Mouse (Mus musculus): ENCODE measurements at regions not wholly inside any gene's neighbourhood (a gene's known extent, or its start where the extent isn't known, plus 50 kb on each side); places are given as distances from the start of the nearest gene placed in this dataset.

- ATAC-seq (ENCODE audit: low FRiP score): no peak
- Histone ChIP-seq H3K9me3 (replicated peaks) (no peaks in the 10 kb centered on the region), H3K27me3 (replicated peaks) (0 out of 2 replicates have a peak, but pooled peaks cover 3% of the 10 kb centered on the region), H3K4me1 (peaks cover 5% of the 10 kb centered on the region), H3K4me2 (no peak overlapping the region), H3K27ac (replicated peaks) (no peak overlapping the region), H3K36me3 (no peaks in the 10 kb centered on the region), H3K9ac (replicated peaks) (no peak overlapping the region), H3K4me3 (replicated peaks) (no peak overlapping the region)
- 82% methylated on average over 3 of the region's 3 CpGs for WGBS
Measured at GRCm38 (mm10) chr17:45863031-45863430, 129.4 kb upstream of the 1600014C23Rik start.

DNA sequence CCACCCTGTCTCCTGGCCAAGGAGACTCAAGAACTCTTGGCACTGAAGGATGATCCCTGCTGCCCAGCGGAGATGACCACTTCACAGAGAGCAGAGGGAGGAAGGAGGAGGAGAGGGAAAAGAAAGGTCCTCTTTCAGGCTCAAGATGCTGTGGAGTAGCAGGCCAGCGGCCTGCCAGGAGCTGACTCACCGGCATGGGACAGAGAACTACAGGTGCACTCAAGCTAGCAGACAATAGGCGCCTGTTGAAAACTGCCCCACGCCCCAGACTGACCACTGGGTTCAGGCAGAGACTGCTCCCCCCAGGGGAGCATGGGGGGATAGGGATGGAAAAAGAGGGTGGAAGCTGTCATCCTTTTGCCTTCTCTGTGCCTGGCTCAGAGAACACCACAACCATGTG, 125.8 kb upstream of the 1600014C23Rik start:
- H3K9ac ChIP-seq (replicated peaks): no peak overlapping the region
- H3K27me3 ChIP-seq (replicated peaks): no peaks in the 10 kb centered on the region
- no peaks in the 10 kb centered on the region for H3K4me1 ChIP-seq
- H3K9me3 ChIP-seq (replicated peaks): no peaks in the 10 kb centered on the region
- no peak overlapping the region for H3K27ac ChIP-seq (replicated peaks)
- no peak overlapping the region for H3K4me2 ChIP-seq
- no peak overlapping the region for H3K4me3 ChIP-seq (replicated peaks)
- no peaks in the 10 kb centered on the region for H3K36me3 ChIP-seq
- WGBS: 92% methylated on average over 5 of the region's 5 CpGs
- ATAC-seq (ENCODE audit: low FRiP score): no peak

DNA sequence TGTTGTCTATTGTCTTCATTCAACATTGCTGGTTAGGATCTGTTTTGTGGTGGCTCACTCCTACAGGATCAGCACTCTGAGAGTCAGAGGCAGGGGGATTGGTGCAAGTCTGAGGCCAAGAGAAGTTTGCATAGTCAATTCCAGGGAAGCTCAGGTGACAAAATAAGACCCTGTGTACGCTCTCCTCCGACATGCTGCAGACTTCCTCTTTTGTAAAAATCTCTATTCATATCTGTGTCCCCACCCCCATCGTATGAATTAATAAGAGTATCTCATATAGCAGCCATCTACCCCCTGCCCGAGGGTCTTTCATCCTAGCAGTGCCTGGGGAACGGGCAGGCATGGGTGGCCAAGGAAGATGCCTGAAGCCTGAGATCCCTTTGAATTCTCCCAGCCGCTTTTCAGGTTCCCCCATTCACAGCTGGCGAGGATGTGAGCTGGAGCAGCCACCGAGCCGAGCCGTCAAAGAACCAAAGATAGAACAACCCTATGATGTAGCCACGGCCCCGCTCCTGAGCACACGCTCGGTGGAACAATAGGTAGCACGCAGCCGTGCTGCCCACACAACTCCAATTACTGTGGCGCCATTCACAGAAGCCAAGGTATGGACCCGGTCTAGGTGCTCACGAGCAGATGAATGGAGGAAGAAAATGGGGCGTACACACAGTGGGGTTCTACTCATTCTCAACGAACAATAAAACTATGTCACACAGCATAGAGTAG, 120.4 kb upstream of the 1600014C23Rik start:
- WGBS: 78% methylated on average over 21 of the region's 21 CpGs
- no peak overlapping the region for H3K4me2 ChIP-seq
- H3K4me1 ChIP-seq: no peaks in the 10 kb centered on the region
- H3K9me3 ChIP-seq (replicated peaks): no peaks in the 10 kb centered on the region
- no peak for ATAC-seq (ENCODE audit: low FRiP score)
- no peak overlapping the region for H3K9ac ChIP-seq (replicated peaks)
- H3K36me3 ChIP-seq: no peaks in the 10 kb centered on the region
- H3K4me3 ChIP-seq (replicated peaks): no peak overlapping the region
- H3K27ac ChIP-seq (replicated peaks): no peak overlapping the region
- no peaks in the 10 kb centered on the region for H3K27me3 ChIP-seq (replicated peaks)

DNA sequence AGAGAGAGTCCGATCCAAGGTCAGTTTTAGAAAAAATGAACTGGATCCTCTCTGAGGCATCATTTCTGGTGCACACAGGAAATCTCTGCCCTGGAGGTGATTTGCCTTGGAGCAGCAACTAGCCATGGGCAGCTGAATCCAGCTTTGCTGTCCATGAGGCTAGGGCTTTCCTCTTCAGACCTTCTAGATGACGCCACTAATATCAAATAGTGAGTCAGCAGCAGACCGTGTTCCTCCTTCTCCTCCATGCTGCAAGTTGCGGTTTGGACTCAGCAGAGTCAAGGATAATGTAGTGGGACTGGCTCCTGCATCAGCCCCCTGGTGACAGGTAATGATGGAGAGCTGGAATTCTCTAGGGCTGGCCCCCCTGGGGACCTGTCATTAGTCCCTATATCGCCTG, 118.8 kb upstream of the 1600014C23Rik start:
- Histone ChIP-seq H3K4me3 (replicated peaks) (no peak overlapping the region), H3K9ac (replicated peaks) (no peak overlapping the region), H3K27ac (replicated peaks) (no peak overlapping the region), H3K4me1 (no peaks in the 10 kb centered on the region), H3K9me3 (replicated peaks) (no peaks in the 10 kb centered on the region), H3K36me3 (no peaks in the 10 kb centered on the region), H3K4me2 (no peak overlapping the region), H3K27me3 (replicated peaks) (no peaks in the 10 kb centered on the region; the same call in 1 of the 2 replicates)
- ATAC-seq (ENCODE audit: low FRiP score): no peak
- WGBS: 50% methylated on average over 5 of the region's 5 CpGs

- 62% methylated on average over 8 of the region's 8 CpGs for WGBS
- H3K4me3 ChIP-seq (replicated peaks): no peak overlapping the region
Measured at GRCm38 (mm10) chr17:45851723-45852396, 118.2 kb upstream of the 1600014C23Rik start.

DNA sequence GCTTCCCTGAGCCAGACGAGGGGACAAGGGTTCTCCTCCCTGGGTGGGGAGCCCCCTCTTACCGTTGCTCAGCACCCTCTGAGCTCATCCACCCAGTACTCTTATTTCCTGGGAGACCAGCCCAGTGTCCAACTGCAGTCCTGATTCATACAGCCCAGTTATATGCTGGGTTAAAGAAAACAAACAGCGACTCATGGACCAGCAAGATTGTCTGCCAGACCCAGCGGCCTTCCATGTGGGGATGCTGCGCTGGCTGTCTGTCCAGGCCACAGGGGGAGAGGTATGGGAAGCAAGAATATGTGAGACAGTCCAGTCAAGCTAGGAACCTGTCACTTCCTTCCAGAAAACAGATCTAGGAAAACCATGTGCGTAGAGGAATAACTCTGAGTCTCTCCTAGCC, 117.3 kb upstream of the 1600014C23Rik start:
- H3K36me3 ChIP-seq: no peaks in the 10 kb centered on the region
- H3K9me3 ChIP-seq (replicated peaks): no peaks in the 10 kb centered on the region
- WGBS: 87% methylated on average over 6 of the region's 6 CpGs
- H3K4me1 ChIP-seq: no peaks in the 10 kb centered on the region
- H3K27me3 ChIP-seq (replicated peaks): no peaks in the 10 kb centered on the region; the same call in 1 of the 2 replicates
- H3K27ac ChIP-seq (replicated peaks): no peak overlapping the region
- H3K4me2 ChIP-seq: no peak overlapping the region
- no peak for ATAC-seq (ENCODE audit: low FRiP score)
- H3K9ac ChIP-seq (replicated peaks): no peak overlapping the region
- H3K4me3 ChIP-seq (replicated peaks): no peak overlapping the region

More at GRCm38 (mm10) chr17:45851723-45852396, 118.2 kb upstream of the 1600014C23Rik start:
- H3K27me3 ChIP-seq (replicated peaks): no peaks in the 10 kb centered on the region; the same call in 1 of the 2 replicates
- no peak for ATAC-seq (ENCODE audit: low FRiP score)
- H3K27ac ChIP-seq (replicated peaks): no peak overlapping the region
- no peaks in the 10 kb centered on the region for H3K9me3 ChIP-seq (replicated peaks)
- H3K9ac ChIP-seq (replicated peaks): no peak overlapping the region
- no peaks in the 10 kb centered on the region for H3K36me3 ChIP-seq
- no peak overlapping the region for H3K4me2 ChIP-seq
- H3K4me1 ChIP-seq: no peaks in the 10 kb centered on the region

DNA sequence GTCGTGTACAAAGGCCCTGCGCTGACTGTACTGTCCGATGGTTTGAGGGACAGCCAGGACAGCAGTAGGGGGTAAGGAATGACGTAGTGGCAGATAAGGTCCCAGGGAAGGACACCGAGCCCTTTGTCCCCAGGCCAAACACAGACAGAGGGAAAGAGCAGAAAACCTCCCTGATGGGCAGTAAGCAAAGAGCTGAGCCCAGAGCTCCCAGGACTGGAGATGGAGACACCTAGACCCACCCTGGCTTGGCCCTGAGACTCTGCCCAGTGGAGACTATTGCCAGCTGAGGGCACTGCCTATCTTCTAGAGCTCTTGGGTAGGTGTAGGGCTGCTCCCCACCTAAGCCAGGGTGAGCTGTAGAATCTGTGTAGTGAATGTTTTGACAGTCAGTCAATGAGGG, 116.5 kb upstream of the 1600014C23Rik start:
- no peaks in the 10 kb centered on the region for H3K4me1 ChIP-seq
- no peak overlapping the region for H3K27ac ChIP-seq (replicated peaks)
- no peaks in the 10 kb centered on the region for H3K9me3 ChIP-seq (replicated peaks)
- no peak overlapping the region for H3K4me2 ChIP-seq
- H3K9ac ChIP-seq (replicated peaks): no peak overlapping the region
- no peak for ATAC-seq (ENCODE audit: low FRiP score)
- no peaks in the 10 kb centered on the region for H3K36me3 ChIP-seq
- H3K27me3 ChIP-seq (replicated peaks): no peaks in the 10 kb centered on the region; the same call in 1 of the 2 replicates
- 88% methylated on average over 5 of the region's 5 CpGs for WGBS
- H3K4me3 ChIP-seq (replicated peaks): no peak overlapping the region

DNA sequence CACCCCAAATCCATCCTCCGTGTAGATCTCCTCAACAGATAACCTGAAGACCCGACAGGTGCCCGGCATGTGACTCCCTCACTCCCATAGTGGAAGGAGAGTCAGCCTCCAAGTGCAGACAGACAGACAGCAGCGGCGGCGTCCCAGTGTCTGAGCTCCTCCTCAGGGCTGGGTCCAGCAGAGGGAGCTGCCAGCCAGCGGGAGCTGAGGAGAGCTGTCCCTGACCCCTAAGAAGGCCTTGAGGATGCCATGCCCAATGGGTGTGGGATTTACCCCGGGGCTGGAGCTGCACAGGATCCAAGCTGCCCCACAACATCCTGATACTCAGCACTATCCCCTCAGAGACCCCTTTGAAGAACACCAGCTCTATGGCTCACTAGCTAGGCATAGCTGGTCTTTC, 115.0 kb upstream of the 1600014C23Rik start:
- H3K9me3 ChIP-seq (replicated peaks): no peaks in the 10 kb centered on the region
- no peak overlapping the region for H3K9ac ChIP-seq (replicated peaks)
- H3K4me2 ChIP-seq: no peak overlapping the region
- no peaks in the 10 kb centered on the region for H3K36me3 ChIP-seq
- H3K27me3 ChIP-seq (replicated peaks): no peaks in the 10 kb centered on the region; the same call in 1 of the 2 replicates
- no peak for ATAC-seq (ENCODE audit: low FRiP score)
- WGBS: 29% methylated on average over 8 of the region's 8 CpGs
- no peak overlapping the region for H3K27ac ChIP-seq (replicated peaks)
- H3K4me3 ChIP-seq (replicated peaks): no peak overlapping the region
- H3K4me1 ChIP-seq: no peaks in the 10 kb centered on the region

DNA sequence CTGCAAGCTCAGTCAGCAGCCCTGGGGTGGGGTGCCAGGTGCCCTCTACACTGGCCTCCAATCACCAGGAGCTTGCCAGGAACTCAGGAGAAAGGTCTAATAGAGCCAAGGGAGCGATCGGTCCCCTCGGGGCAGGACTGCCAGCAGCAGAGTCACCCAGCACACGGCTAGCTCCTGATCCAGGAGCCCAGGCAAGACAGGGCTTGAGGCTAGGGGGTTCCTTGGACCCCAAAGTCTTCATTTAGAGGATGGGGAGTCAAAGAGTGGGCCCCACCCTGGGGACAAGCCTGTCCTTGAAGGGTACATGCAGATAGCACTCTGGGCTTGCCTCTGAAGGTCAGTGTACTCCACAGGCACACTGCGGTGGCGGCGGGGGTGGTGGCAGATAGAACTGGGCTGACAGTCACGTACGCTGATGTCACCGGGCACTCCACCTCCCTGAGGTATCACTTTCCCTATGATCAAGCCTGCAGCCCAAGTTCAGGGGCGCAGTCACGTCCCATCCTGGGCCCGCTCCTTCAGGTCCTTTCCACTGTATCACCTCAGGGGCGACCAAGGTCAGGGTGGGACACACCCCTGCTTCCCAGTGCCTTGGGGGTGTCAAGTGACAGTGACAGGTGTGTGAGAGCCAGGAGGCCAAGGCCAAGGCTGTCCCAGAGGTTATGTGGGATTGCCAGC, 114.2 kb upstream of the 1600014C23Rik start:
- no peak for ATAC-seq (ENCODE audit: low FRiP score)
- Histone ChIP-seq H3K4me2 (no peak overlapping the region), H3K27ac (replicated peaks) (no peak overlapping the region)

GRCm38 (mm10) chr17:45845832-45846231, 112.2 kb upstream of the 1600014C23Rik start:
- Histone ChIP-seq H3K4me2 (no peak overlapping the region), H3K9ac (replicated peaks) (no peak overlapping the region), H3K27me3 (replicated peaks) (no peaks in the 10 kb centered on the region; the same call in 1 of the 2 replicates), H3K4me3 (replicated peaks) (no peak overlapping the region), H3K27ac (replicated peaks) (no peak overlapping the region), H3K4me1 (no peaks in the 10 kb centered on the region), H3K9me3 (replicated peaks) (no peaks in the 10 kb centered on the region), H3K36me3 (no peaks in the 10 kb centered on the region)
- 92% methylated on average over 5 of the region's 5 CpGs for WGBS
- no peak for ATAC-seq (ENCODE audit: low FRiP score)

More for the DNA sequence above, 114.2 kb upstream of the 1600014C23Rik start:
- Histone ChIP-seq H3K9ac (replicated peaks) (no peak overlapping the region), H3K9me3 (replicated peaks) (no peaks in the 10 kb centered on the region), H3K36me3 (no peaks in the 10 kb centered on the region), H3K4me3 (replicated peaks) (no peak overlapping the region), H3K4me1 (no peaks in the 10 kb centered on the region), H3K27me3 (replicated peaks) (no peaks in the 10 kb centered on the region; the same call in 1 of the 2 replicates)
- WGBS: 92% methylated on average over 14 of the region's 14 CpGs

- peaks cover 10% of the 10 kb centered on the region; the same call in 1 of the 2 replicates for H3K4me1 ChIP-seq
- no peak overlapping the region for H3K27ac ChIP-seq (replicated peaks)
- no peaks in the 10 kb centered on the region for H3K9me3 ChIP-seq (replicated peaks)
- no peaks in the 10 kb centered on the region for H3K36me3 ChIP-seq
- H3K4me3 ChIP-seq (replicated peaks): no peak overlapping the region
- H3K4me2 ChIP-seq: no peak overlapping the region
- no peak for ATAC-seq (ENCODE audit: low FRiP score)
- 50% methylated on average over 7 of the region's 7 CpGs for WGBS
- H3K27me3 ChIP-seq (replicated peaks): no peaks in the 10 kb centered on the region
- H3K9ac ChIP-seq (replicated peaks): no peak overlapping the region
Measured at GRCm38 (mm10) chr17:45836731-45837130, 103.1 kb upstream of the 1600014C23Rik start.

All from neural tube, embryonic 15.5 days (tissue).